Mouse (Mus musculus) liver, adult 2 months (tissue): ENCODE results near the gene Stk26.

ENCODE experiments used
- CTCF ChIP-seq: fragments of 200-500 bp; IDR thresholded peaks from 2 replicates; pipeline ENCODE4 v1.5.1; 2011; ENCODE audit warnings: low read depth, low read length, control low read depth
- POLR2A ChIP-seq: fragments of 200-500 bp; IDR thresholded peaks from 2 replicates; pipeline ENCODE4 v1.6.1; 2011; ENCODE audit warnings: low read length, control low read depth; ENCODE audit not compliant: insufficient read depth; ENCODE audit errors: extremely low read depth

- TF ChIP-seq CTCF (no peak), POLR2A (no peak)
Measured at GRCm38 (mm10) chrX:50942610-50943009, 101.8 kb downstream of the Stk26 start, which contains the start of gene Frmd7.
